Mouse (Mus musculus): ENCODE results near the gene Larp6. TPM values are rescaled to one million over a fixed set of nuclear protein-coding genes. Genes with fewer than 3 reads are reported as not detected.

The Larp6 gene
- 0.06 and 0.09 TPM in 2 replicates for polyA plus RNA-seq (2012; rRNA removed)

DNA sequence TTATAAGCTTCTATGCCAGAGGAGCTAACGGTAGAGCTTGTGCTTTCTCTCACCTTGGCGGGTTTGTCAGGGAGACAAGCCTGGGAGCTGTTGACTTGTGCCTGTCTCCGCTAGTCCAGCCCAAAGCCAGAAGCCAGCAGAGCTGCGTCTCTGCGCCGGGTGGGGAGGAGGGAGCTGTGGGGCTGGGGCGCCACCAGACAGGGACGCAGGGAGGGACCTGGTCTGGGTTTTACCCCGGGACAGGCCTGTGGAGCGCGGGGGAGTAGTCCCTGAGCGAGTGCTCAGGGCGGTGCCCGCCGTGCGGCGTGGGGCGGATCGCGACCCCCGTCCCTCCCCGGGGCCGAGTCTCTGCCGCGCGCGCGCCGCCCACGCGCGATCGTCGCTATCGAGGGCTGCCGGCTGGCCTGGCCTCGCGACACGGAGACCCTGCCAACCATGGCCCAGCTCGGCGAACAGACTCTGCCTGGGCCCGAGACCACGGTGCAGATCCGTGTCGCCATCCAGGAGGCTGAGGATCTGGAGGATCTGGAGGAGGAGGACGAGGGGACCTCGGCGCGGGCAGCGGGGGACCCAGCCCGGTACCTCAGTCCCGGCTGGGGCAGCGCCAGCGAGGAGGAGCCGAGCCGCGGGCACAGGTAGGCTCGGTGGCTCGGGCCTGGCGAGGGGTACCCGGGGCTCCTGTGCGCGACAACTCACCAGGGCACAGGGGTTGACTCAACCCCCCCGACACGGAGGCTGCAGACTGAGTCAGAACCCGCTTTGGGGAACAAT, at the start of gene Larp6:
Gene Larp6 (plus strand): TSS at position 219 of the 771 bp plus-strand sequence.

DNA sequence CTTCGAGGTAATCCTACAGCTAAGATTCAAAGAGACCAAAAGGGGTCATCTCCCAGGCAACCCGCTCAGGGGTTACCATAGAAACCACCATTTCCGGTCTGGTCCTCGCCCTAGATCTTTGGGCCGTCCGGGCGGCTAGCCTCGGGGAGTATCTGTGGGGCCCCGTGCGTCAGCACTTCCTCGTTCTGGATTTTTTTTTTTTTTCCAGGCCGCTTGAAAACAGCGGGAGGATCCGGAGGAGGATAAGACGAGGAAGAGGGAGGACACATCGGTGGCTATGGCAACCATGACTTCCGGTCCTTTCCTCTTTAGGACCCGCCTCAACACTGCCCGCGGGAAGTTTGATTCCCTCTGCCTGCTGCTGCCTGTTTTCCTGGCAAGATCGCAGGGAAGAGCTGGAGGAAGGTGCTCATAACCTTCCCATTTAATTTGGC, 24.9 kb upstream of the Larp6 start, which contains the start of gene Lrrc49:
Gene Lrrc49 (minus strand): TSS at position 268 of the 434 bp plus-strand sequence.

Other genes with a start within 250 kb of the Larp6 start
- 0.47 and 0.50 TPM in 2 replicates for gene Thsd4, start 190.9 kb upstream of the Larp6 start, polyA plus RNA-seq (2012; rRNA removed)
- 0.64 and 0.73 TPM in 2 replicates for gene Lrrc49, start 24.8 kb upstream of the Larp6 start, polyA plus RNA-seq (2012; rRNA removed)
- gene Uaca, start 81.6 kb downstream of the Larp6 start, polyA plus RNA-seq (2012; rRNA removed) = 2.0 TPM in 2 replicates